Mouse (Mus musculus) cerebellum, postnatal 4 days (tissue): ENCODE data around the gene Txndc5.

Experiments used
- DNase-seq, 2 experiments: peaks; one replicate each; pipeline ENCODE4 v3.0.0; 2022; ENCODE audit warnings: low spot score in 2 of 2, mixed read lengths in 1 of 2

The Txndc5 gene

DNA sequence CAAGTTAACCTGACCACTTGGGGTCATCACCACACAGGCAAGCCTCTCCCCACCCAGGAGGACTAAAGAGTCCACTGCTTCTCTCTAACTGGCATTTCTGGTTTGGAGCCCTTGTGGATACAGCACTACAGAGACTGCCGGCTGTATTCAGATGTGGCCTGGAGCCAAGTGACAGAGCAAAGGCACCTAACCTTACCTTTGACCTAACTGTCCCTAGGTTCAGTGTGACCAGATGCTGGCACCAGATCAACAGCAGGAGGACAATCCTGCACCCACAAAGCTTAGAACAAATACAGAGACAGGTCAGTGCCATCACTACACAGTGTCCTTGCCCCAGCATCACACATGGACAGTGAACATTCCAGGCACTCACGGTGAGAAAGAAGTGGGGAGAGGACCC, 2.5 kb downstream of the Txndc5 start:
- DNase-seq, result no peak

DNA sequence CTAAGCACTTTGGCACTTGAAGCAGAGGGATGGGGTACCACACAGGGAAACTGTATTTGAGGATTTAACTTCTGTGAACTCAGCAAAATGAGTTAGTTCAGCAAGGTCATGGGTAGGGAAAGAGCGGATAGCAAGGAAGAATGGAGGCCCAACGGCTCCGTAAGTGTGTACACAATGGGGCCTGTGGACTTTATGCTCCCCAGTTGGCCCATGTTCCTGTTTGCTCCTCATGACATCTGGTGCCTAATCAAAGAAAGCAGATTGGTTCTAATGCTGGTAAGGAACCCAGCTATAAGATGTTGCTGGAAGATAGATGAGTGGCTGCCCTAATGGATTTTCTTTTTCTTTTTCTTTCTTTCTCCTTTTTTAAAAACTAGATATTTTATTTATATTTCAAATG, 3.4 kb downstream of the Txndc5 start:
- DNase-seq, result no peak

DNA sequence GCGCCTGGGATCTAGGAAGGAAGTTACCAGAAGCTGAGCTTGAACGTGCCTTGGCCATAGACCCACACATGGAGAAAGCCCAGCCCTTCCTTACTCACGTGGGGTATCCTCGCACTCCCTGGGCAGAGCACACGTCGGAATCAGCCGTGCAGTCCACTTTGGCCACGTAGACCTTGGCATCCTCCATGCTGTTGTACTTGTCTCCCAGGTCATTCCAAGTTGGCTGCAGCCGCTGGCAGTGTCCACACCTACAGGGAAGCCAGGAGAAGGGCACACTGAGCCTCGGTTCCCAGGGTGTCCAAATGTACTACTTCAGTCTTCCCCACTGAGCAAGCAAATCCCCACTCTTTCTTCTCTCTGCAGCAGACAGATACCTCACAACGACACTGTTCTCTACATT, 5.4 kb downstream of the Txndc5 start:
- DNase-seq, result no peak

DNA sequence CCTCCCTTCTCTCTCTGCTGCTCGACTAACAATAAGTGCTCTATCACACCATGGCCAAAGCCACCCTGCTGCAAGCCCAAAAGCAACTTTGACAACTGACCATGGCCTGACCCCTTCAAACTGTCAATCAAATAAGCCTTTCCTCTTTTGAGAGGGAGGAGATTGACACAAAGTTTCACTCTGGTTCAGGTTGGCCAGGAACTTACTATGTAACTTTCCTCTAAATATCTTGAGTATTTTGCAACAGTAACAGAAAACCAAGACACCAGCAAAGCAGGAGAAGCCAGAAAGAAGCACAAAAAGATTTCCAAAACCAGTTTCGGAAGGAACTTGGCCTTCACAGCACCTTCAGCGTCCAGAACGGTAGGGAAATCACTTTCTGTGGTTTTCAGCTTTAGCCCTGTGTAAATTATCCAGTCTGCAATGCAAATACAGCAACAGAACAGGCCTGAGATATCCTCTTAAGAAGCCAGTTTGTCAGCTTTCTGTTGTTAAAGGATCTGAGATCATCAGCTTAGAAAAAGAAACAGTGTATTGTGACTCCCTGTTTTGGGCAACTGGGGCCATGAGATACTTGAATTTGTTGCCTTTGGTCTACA, 6.5 kb downstream of the Txndc5 start:
- DNase-seq, result no peak

DNA sequence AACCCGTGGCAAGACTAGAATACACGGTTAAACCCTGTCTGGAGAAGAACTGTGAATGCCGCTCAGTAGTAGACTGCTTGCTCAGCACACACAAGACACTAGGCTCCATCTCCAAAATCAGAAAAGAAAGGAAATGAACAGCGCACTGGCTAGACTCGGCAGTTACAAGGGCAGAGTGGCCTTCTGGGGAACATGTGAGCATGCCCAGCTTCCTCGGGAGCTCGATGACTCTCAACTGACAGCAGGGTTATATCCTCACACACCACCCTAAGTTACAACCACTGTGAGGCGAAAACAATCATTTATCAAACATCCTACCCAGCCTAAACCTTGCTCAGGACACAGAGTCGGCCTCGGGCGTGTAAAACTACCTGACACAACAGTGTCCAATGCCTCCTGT, 8.3 kb downstream of the Txndc5 start:
- no peak for DNase-seq

DNA sequence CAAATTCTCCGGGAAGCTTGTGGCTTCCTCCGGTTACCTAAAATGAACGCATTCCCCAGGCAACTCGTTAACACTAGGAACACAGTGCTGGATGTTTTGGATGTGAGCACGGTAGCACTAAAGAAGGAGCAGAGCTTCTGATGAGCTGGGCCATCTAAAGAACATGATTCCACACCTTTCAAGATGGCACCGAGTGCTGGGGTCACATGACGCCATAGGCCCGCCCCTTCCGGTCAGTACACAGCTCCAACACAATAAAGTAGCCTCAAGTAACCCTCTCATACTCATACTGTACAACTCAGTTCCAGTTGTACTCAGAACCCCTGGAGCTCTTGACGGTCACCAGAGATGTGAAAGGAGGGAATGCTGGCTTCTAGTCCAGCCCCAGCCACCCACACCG, 12.0 kb downstream of the Txndc5 start:
- no peak for DNase-seq

DNA sequence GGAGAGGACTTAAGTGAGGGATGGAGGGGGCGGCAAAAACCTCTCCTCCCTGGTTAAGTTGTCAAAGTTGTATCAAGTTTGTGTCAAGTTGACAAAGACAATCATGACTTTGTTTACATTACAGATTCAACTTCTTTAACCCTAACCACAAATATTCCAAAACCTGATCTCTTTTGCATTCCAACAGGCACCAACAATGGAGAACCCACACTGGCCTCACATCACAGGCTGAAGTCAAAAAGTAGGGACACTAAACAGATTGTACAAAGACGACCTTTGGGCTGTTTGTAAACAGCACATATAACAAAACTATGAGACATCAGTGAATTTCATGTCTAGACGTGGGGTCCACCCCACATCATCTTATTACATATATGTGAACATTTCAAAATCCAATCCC, 12.8 kb downstream of the Txndc5 start:
- no peak for DNase-seq

DNA sequence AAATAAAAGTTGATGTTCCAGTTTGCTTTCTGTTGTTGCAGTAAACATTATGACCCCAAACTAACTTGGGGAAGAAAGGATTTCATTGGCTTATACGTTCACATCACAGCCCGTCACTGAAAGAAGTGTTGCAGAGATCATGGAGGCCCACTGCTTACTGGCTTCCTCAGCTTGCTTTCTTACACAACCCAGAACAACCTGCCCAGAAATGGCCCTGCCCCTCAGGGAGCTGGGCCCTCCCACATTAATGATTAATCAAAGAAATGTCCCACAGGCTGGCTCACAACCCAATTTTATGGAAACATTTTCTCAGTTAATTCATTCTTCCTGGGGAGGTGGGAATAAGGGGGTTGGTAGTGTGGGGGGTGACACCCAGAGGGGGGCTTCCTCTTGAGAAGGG, 13.2 kb downstream of the Txndc5 start:
- no peak for DNase-seq

DNA sequence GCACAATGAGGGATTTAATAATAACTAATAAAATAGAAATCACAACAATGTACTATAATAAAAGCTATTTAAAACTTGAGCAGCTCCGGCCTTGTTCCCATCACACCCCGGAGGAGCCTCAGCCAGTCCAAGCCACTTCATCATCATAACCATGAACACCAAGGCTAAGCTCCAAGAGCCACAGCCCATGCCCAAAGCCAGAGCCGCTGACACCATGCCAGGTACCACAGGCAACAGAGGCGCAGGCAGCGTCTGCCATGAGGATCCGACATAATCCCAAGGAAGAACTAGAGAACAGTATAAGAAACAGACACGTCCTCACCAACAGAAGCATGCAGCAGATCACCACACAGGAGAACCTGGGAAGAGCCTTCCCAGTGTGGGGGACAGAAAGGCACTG, 14.7 kb downstream of the Txndc5 start:
- DNase-seq, result no peak

DNA sequence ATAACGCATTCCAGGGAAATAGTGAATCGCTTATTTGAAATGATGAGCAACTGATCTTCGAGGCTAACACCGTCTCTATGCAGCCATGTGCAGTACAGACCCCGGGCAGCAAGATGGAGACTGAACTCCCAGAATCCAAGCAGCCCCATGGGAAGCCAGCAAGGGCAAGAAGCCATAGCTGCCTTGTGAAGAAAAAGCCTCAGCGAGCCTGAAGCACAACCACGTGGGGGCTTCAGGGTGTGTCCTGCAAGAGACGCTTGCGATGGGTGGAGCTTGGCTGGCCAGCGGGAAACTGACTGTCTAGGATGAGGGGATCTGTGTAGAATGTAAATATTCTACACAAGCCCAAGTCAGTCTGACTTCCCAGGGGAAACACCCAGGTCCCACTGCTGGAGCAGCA, 16.6 kb downstream of the Txndc5 start:
- peak in 1 of 2 experiments; percentile 22 for DNase-seq

DNA sequence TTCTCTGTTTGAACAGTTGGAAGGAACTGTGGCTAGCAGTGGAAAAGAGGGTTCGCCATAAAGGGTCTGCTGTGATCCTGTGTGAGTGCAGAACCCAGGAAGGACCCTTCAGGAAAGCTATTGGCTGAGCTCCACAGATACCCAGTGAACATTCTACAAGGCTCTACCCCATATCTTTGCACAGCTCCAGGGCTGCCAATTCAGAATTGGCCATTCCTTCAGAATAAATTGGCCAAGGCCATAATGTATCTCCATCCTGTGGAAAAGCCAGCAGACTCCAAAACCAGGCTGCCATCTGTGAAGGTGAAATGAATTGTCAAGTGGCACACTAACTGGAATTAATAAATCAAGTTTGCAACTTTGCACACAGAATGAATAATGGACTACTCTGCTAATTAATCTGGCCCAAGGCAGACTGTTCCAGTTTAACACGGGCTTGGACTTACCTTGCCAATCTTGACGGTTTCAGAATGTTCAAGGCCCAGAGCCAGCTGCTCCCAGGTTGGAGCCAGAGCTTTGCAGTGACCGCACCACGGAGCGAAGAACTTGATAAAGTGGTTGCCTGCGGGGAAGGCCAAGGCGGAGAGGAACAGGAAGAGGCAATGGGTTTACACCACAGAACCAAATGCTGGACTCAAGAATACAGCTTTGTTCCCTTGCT, 18.8 kb downstream of the Txndc5 start:
- no peak for DNase-seq

DNA sequence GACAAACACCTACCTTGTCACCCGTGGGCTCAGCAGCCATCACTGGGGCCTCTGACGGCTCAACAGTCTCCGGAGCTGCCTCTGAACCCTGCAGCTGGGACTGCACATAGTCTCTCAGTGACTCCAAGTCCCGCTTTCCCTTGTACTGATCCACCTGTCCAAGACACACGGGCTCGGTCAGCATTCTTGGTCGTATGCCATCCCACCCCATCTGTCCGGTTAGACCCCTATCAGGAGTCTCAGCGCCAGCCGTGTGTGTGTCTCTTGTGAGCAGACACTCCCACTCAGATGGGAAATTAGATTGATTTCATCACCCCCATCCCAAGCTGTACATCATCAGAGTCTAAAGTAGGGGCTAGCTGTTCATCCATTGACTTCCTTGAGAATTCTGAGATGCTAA, 21.7 kb downstream of the Txndc5 start:
- DNase-seq, result no peak

DNA sequence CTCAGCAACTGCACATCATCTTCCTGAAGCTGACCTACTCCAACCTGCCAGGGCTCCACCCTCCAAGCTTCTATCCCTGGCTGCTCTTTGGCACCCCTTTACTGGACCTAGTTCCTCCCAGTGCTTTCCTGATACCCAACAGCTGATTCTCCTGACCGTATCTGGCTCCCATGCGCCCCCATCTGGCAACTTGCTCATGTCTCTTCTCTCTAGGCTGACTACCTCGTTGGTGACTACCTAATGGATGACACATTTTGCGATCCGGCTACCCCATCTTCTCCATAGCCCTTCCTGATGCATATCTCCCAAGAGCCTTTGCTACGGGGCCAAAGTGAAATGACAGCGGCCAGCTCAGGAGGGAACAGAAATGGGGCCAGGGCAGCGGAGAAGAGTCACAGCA, 22.3 kb downstream of the Txndc5 start:
- DNase-seq, result peak in 1 of 2 experiments; percentile 37

DNA sequence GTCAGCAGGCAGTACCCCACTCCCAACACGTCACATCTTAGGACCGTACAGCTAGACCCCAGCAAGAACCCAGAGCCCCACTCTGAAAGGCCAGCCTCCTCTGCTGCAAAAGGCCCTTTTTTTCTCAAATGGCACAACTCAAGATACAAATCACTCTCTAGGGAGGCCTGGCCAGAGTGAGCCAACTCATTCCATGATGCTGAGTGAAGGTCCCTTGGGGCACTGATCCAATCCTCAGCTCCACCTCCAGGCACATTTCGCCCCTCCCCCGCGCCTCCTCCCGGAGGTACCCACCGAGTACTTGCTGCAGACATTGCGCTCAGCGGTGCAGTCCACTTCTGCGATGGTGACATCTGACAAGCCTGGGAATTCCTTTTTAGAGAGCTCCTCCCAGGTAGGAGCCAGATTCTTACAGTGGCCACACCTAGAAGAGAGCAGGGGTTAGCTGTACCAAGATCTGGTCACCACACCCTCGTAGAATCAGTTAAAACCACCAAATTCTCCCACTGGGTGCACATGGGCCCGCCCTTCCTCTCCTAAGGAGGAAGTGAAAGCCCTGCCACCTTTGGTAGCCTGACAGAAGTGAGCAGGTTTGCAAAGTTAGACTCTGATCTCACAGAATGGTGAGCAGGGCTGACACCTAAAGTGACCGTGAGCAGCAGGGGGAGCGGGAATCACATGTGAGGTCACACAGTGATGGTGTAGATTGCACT, 25.3 kb downstream of the Txndc5 start:
- no peak for DNase-seq

DNA sequence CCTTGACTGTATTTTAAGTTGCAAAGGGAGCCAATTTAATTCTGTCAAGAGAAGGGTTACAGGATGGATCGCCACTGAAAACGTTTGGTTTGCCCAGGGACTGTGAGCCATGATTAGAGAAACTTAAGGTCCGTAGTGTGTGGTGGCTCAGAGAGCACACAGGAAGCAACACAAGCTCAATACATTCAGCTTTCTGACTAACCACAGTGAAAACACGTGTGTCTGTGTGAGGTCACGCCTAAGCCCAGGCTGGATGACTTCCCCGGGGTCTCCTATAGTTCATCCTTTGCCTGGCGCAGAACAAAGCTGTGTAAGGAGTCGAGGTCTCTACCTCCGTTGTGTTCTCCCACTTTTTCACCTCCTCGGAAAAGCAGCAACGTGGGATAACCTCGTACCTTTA, 27.3 kb downstream of the Txndc5 start:
- no peak for DNase-seq

DNA sequence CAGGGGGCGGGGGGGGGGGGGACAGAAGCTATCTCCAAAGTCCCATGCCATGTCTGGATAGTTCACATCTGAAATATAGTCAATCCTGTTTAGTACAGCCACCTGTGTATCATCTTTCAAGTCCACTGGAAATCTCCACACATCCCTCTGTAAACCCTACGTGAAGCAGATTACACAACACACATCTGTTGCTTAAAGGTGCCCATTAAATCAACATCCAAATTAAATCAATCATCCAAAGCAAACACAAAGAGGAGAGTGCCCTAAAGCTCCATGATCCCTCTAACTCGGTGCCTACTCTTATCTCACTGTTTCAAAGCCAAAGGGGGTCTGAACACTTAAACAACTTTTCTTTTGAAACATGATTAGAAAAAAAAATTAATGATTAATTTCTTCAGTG, 31.9 kb downstream of the Txndc5 start:
- no peak for DNase-seq

DNA sequence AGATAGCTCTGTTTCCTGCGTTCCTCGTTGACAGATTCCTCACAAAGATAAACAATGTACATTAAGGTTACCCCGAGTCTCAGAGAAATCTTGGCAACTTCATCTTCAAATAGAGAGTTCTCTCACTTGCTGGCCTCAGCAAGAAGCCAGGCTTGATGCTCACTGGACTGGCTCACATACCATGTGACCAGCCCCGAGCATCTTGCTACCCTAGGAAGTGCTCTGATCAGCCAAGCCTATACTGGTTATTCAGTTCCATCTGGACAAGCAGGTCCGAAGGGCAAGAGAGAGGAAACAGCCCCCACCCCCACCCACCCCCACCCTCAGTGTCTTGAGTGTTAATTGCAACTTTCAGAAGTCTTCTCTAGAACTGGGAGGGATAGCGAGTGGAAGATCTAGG, 41.9 kb downstream of the Txndc5 start:
- no peak for DNase-seq

DNA sequence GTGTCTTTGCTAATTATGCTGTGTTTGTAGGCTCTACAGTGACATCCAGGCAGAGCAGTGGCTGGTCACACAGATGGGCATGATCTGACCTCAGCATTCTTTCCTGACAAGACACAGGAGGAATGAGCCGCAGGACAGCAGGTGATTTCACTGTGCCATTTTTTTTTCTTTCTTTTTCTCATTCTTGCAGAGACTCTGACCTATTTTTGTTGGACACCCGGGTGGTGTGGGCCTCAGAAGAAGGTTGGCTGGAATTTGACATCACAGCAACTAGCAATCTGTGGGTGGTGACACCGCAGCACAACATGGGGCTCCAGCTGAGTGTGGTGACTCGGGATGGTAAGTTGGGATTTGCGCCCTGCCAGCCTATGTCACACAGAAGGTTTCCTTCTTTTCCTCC, 43.9 kb downstream of the Txndc5 start:
- DNase-seq, result no peak

DNA sequence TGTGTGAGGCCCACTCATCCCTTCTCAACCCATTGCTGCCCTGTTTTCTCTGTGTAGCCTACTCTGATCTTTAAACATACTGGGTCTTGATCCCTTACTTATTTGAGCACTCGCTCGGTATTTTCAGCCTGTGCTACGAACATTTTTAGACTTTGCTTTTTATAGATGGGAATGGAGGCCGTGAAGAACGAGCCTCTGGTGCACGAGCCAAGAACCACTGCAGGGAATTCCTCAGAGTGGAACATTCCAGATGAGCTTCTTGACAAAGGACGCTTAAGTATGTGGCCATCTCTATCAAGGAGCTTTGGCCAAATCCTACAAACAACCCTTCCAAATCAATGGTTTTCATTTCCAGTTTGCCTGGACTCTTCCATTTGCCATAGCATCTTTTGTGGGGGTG, 47.6 kb downstream of the Txndc5 start:
- DNase-seq, result no peak

DNA sequence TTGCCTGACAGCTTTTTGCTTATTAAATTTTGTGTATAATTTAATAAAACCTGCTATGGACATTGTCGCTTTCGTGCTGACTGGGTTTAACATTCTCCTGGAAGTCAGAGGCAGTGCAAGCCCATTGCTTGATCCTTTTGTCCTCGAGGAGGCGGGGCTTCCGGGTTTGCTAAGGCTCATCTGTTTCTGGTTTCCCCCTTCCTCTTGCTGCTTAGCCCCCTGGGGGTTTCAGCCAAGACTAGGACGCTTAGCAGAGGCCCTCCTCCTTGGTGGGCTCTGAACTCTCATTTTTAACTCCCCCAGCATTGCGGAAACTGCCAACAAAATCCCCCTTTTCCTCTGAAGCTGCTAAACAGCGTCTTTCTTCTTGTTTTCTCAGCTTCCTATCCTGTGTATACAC, 51.7 kb downstream of the Txndc5 start:
- no peak for DNase-seq

DNA sequence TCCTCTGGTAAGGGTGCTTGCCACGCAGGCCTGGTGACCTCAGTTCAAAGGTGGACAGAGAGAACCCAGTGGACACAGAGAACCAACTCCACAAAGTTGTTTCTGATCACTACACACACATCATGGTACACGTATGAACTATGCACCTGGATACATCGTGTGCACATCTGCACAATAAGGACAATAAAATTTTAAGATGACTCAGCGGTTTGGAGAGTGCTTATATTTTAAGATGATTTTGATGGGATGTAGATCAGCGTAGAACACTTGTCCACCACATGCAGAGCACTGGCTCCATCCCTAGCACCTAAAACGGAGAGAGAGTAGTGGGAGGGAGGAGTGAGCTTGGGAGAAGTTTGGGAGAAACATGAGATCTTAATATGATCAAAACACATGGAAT, 55.1 kb downstream of the Txndc5 start:
- DNase-seq, result no peak

DNA sequence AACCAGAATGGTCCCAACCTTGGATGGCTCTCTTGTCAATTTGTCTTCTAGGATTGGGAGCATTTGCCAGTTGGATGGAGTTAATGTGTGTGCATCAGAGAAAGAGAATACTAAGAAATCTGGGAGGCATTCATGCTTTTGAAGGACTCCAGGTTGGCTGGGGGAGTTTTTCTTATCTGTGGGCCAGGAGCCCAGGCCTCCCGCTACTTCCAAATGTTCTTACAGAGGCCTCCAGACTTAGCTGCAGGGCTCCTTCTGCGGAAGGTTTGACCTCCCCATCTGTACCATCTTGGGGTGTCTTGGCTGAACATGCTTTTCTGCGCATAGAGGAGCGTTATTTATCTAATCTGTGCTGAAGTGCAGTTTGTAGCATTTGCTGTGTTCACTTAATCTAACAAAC, 56.0 kb downstream of the Txndc5 start:
- DNase-seq, result no peak

DNA sequence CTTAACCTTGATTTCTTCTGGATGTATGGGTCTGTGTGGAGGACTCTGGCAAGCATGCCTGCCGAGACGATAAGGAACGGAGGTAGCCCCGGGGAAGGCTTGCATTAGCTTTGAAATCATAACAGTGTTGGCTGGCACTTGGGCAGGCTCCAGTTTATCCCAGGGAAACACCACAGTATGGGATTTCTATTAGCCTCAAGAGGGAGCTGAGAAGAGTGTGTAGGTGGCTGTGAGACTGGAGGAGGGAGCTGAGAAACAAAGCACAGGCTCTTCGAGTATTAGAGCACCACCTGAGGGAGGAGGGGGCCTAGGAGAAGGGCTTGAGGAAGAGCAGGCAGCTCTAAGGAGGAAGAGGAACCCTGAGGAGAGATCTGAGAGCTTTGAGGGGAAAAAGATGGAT, 57.7 kb downstream of the Txndc5 start:
- DNase-seq, result no peak
